Mouse (Mus musculus) CH12.LX (cell line): ENCODE data around the gene Morf4l1. TPM values are rescaled to one million over a fixed set of nuclear protein-coding genes. Genes with fewer than 3 reads are reported as not detected.

Source experiments
- DNase-seq: peaks from one replicate; pipeline ENCODE4 v3.0.0-alpha.2; 2013; ENCODE audit errors: extremely low read depth
- H3K27ac ChIP-seq: 2 replicates; pipeline ENCODE4 v1.5.1; 2012; ENCODE audit warnings: low read depth, mild to moderate bottlenecking, control low read depth, moderate library complexity; ENCODE audit not compliant: insufficient read depth
- H3K27me3 ChIP-seq: replicated peaks from 2 replicates; pipeline ENCODE3; 2012; ENCODE audit warnings: inconsistent platforms
- H3K36me3 ChIP-seq, 2 experiments: replicated peaks in 1 of 2; 2 replicates each; pipeline versions ENCODE3 to v1.6.1; 2012; ENCODE audit warnings: inconsistent platforms in 1 of 2, low read length in 1 of 2, mild to moderate bottlenecking in 1 of 2, mixed read lengths in 1 of 2, moderate library complexity in 1 of 2; ENCODE audit not compliant: control insufficient read depth in 1 of 2, insufficient read depth in 1 of 2
- H3K4me1 ChIP-seq, 2 experiments: 2 replicates each; pipeline ENCODE4 v1.6.1; 2012; ENCODE audit warnings: inconsistent platforms in 1 of 2, moderate library complexity in 1 of 2; ENCODE audit not compliant: insufficient read depth in 2 of 2, control insufficient read depth in 1 of 2
- H3K4me2 ChIP-seq: 2 replicates; pipeline ENCODE4 v1.6.1; 2012; ENCODE audit warnings: low read depth, mild to moderate bottlenecking, control low read depth; ENCODE audit not compliant: poor library complexity, insufficient read depth, severe bottlenecking
- H3K4me3 ChIP-seq, 3 experiments: fragments of 150-350 bp in 1 of 3; sonication (generic) in 1 of 3; replicated peaks in 1 of 3; 2 replicates each; pipeline versions ENCODE3 to v1.5.1; 2011 to 2012; ENCODE audit warnings: low read depth in 2 of 3, low read length in 2 of 3, mild to moderate bottlenecking in 2 of 3, moderate library complexity in 2 of 3, control low read depth in 1 of 3, improper control_type of control experiment in 1 of 3, inconsistent platforms in 1 of 3, mixed read lengths in 1 of 3; ENCODE audit not compliant: poor library complexity in 1 of 3
- H3K79me2 ChIP-seq: replicated peaks from 2 replicates; pipeline ENCODE4 v1.6.1; 2012; ENCODE audit warnings: mild to moderate bottlenecking, moderate library complexity; ENCODE audit not compliant: control insufficient read depth, poor library complexity, insufficient read depth, severe bottlenecking; ENCODE audit errors: extremely low read depth
- H3K9ac ChIP-seq: 2 replicates; pipeline ENCODE4 v1.6.1; 2012; ENCODE audit warnings: low read depth, mild to moderate bottlenecking, control low read depth, moderate library complexity; ENCODE audit not compliant: insufficient read depth
- H3K9me3 ChIP-seq: replicated peaks from 2 replicates; pipeline ENCODE3; 2012; ENCODE audit warnings: low read length, inconsistent platforms, mixed read lengths
- CHD1 ChIP-seq: IDR thresholded peaks from 2 replicates; pipeline ENCODE4 v1.6.1; 2012; ENCODE audit warnings: low read depth, low read length, improper control_type of control experiment, inconsistent platforms
- CTCF ChIP-seq, 2 experiments: IDR thresholded peaks in 1 of 2; conservative IDR thresholded peaks in 1 of 2; 2 replicates each; pipeline ENCODE4 v1.5.1; 2011 to 2012; ENCODE audit warnings: low read depth in 2 of 2, low read length in 2 of 2, improper control_type of control experiment in 1 of 2, inconsistent platforms in 1 of 2, mild to moderate bottlenecking in 1 of 2, moderate library complexity in 1 of 2
- ELF1 ChIP-seq: IDR thresholded peaks from 2 replicates; pipeline ENCODE4 v1.6.1; 2014; ENCODE audit warnings: low read depth, mild to moderate bottlenecking, inconsistent platforms, low read length, improper control_type of control experiment
- EP300 ChIP-seq: IDR thresholded peaks from 2 replicates; pipeline ENCODE4 v1.6.1; 2011; ENCODE audit warnings: low read length, improper control_type of control experiment
- ETS1 ChIP-seq: conservative IDR thresholded peaks from 2 replicates; pipeline ENCODE4 v1.6.1; 2012; ENCODE audit warnings: low read depth, mild to moderate bottlenecking, inconsistent platforms, low read length, improper control_type of control experiment, moderate library complexity
- GABPA ChIP-seq: IDR thresholded peaks from 2 replicates; pipeline ENCODE4 v1.6.1; 2012; ENCODE audit warnings: low read depth, low read length, improper control_type of control experiment, inconsistent platforms; ENCODE audit not compliant: insufficient replicate concordance
- HCFC1 ChIP-seq: IDR thresholded peaks from 2 replicates; pipeline ENCODE4 v1.6.1; 2012; ENCODE audit warnings: low read depth, mild to moderate bottlenecking, inconsistent platforms, low read length, improper control_type of control experiment
- IRF4 ChIP-seq: IDR thresholded peaks from 2 replicates; pipeline ENCODE4 v1.6.1; 2014; ENCODE audit warnings: low read depth, mild to moderate bottlenecking, inconsistent platforms, low read length, improper control_type of control experiment
- JUN ChIP-seq: IDR thresholded peaks from 2 replicates; pipeline ENCODE4 v1.6.1; 2011; ENCODE audit warnings: low read depth, mild to moderate bottlenecking, low read length, improper control_type of control experiment, moderate library complexity; ENCODE audit not compliant: insufficient read depth
- JUND ChIP-seq: conservative IDR thresholded peaks from 2 replicates; pipeline ENCODE4 v1.6.1; 2011; ENCODE audit warnings: low read depth, low read length, improper control_type of control experiment
- KAT2A ChIP-seq: IDR thresholded peaks from 2 replicates; pipeline ENCODE4 v1.6.1; 2012; ENCODE audit warnings: low read length, improper control_type of control experiment, inconsistent platforms; ENCODE audit not compliant: insufficient replicate concordance
- MAFK ChIP-seq: IDR thresholded peaks from 2 replicates; pipeline ENCODE4 v1.6.1; 2011; ENCODE audit warnings: low read length, improper control_type of control experiment; ENCODE audit not compliant: insufficient replicate concordance
- MAX ChIP-seq: IDR thresholded peaks from 2 replicates; pipeline ENCODE4 v1.6.1; 2011; ENCODE audit warnings: low read length, improper control_type of control experiment
- MAZ ChIP-seq: IDR thresholded peaks from 2 replicates; pipeline ENCODE4 v1.6.1; 2012; ENCODE audit warnings: low read depth, mild to moderate bottlenecking, inconsistent platforms, low read length, improper control_type of control experiment, moderate library complexity
- MEF2A ChIP-seq: IDR thresholded peaks from 2 replicates; pipeline ENCODE4 v1.6.1; 2014; ENCODE audit warnings: low read depth, mild to moderate bottlenecking, inconsistent platforms, low read length, improper control_type of control experiment, borderline replicate concordance
- NRF1 ChIP-seq: IDR thresholded peaks from 2 replicates; pipeline ENCODE4 v1.6.1; 2014; ENCODE audit warnings: low read depth, mild to moderate bottlenecking, inconsistent platforms, low read length, improper control_type of control experiment, moderate library complexity
- PAX5 ChIP-seq: IDR thresholded peaks from 2 replicates; pipeline ENCODE4 v1.6.1; 2012; ENCODE audit warnings: low read length, inconsistent platforms, mixed read lengths
- POLR2A ChIP-seq: IDR thresholded peaks from 2 replicates; pipeline ENCODE4 v1.6.1; 2011; ENCODE audit warnings: low read depth, mild to moderate bottlenecking, improper control_type of control experiment, low read length
- RAD21 ChIP-seq: IDR thresholded peaks from 2 replicates; pipeline ENCODE4 v1.6.1; 2011; ENCODE audit warnings: low read depth, mild to moderate bottlenecking, low read length, improper control_type of control experiment, moderate library complexity
- RCOR1 ChIP-seq: conservative IDR thresholded peaks from 2 replicates; pipeline ENCODE4 v1.6.1; 2012; ENCODE audit warnings: low read depth, mild to moderate bottlenecking, inconsistent platforms, low read length, improper control_type of control experiment
- SIN3A ChIP-seq: IDR thresholded peaks from 2 replicates; pipeline ENCODE4 v1.6.1; 2012; ENCODE audit warnings: low read length, improper control_type of control experiment, inconsistent platforms
- SMC3 ChIP-seq: IDR thresholded peaks from 2 replicates; pipeline ENCODE4 v1.6.1; 2011; ENCODE audit warnings: low read depth, low read length, improper control_type of control experiment
- TBP ChIP-seq: conservative IDR thresholded peaks from 2 replicates; pipeline ENCODE4 v1.6.1; 2011; ENCODE audit warnings: low read depth, low read length, improper control_type of control experiment
- TCF12 ChIP-seq: IDR thresholded peaks from 2 replicates; pipeline ENCODE4 v1.6.1; 2014; ENCODE audit warnings: low read depth, mild to moderate bottlenecking, inconsistent platforms, low read length, improper control_type of control experiment
- UBTF ChIP-seq: IDR thresholded peaks from 2 replicates; pipeline ENCODE4 v1.6.1; 2012; ENCODE audit warnings: low read depth, mild to moderate bottlenecking, inconsistent platforms, low read length, improper control_type of control experiment, moderate library complexity
- USF1 ChIP-seq: IDR thresholded peaks from 2 replicates; pipeline ENCODE4 v1.6.1; 2014; ENCODE audit warnings: low read depth, mild to moderate bottlenecking, inconsistent platforms, low read length, improper control_type of control experiment
- USF2 ChIP-seq: conservative IDR thresholded peaks from 2 replicates; pipeline ENCODE4 v1.6.1; 2011; ENCODE audit warnings: low read depth, low read length, improper control_type of control experiment
- ZC3H11A ChIP-seq: IDR thresholded peaks from 2 replicates; pipeline ENCODE4 v1.6.1; 2012; ENCODE audit warnings: low read depth, mild to moderate bottlenecking, inconsistent platforms, low read length, improper control_type of control experiment
- ZKSCAN1 ChIP-seq: IDR thresholded peaks from 2 replicates; pipeline ENCODE4 v1.6.1; 2012; ENCODE audit warnings: low read depth, inconsistent platforms, low read length, improper control_type of control experiment, borderline replicate concordance
- ZNF384 ChIP-seq: IDR thresholded peaks from 2 replicates; pipeline ENCODE4 v1.6.1; 2012; ENCODE audit warnings: low read depth, low read length, improper control_type of control experiment, inconsistent platforms
- dilution Hi-C: fragments of 300-500 bp; cut with MboI; formaldehyde crosslinking; loops from 2 replicates; pipeline ENCODE4 v1.14.3; 2020; ENCODE audit warnings: low sequenced_read_pairs; ENCODE audit not compliant: extremely low pct_unique_long_range_greater_than_20kb, extremely low pct_ligation_motif_present
- in situ Hi-C: fragments of 300-500 bp; cut with MboI; formaldehyde crosslinking; loops from 3 replicates; pipeline ENCODE4 v1.14.3; 2019; ENCODE audit warnings: low sequenced_read_pairs, low pct_ligation_motif_present, low pct_unique_long_range_greater_than_20kb, mixed read lengths
- polyA plus RNA-seq: library from polyadenylated mRNA; unstranded; fragments of >175 nt; gene quantifications from 2 replicates; pipeline ENCODE4 v1.2.1, GENCODE M21; 2012; ENCODE audit warnings: low read depth; ENCODE audit not compliant: insufficient read length
- total RNA-seq, 2 experiments: library from RNA; depleted of rRNA; stranded (reverse); fragments of 300-350 nt in 1 of 2; fragments of >200 nt in 1 of 2; gene quantifications; 2 replicates each; pipeline ENCODE4 v1.2.3; 2012 to 2014

Gene Morf4l1
- total and polyA plus RNA-seq, 3 experiments, result 127 to 233 (median 225) TPM

DNA sequence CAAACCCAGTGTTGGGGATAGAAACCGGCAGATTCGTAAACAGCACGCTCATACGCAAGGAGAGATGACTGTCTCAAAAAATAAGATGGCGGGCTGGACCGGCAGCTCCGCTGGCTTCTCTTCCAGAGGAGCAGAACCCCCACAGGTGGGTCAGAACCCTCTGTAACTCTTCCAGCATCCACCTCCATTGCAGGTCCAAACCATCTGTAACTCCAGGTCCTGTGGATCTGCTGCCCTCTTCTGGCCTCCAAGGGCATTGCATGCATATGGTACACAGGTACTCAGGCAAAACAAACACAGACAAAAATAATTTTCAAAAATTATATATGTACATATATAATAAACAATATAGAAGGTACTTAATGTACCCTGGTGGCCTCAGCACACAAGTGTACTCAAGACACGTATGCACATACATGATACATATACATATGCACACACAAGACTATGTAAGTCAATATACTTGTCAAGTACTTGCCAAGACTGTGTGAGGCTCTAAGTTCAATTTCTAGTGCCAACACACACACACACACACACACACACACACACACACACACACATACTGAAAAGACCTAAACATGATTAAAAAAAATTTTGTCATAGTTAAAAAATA is 37.6 kb downstream of the Morf4l1 start:
- TF ChIP-seq USF1 (no peak), HCFC1 (no peak), ETS1 (no peak), ELF1 (no peak), UBTF (no peak), MAZ (no peak), RCOR1 (no peak), GABPA (no peak), SMC3 (peak; percentile 88), MAFK (no peak), EP300 (no peak), ZNF384 (peak; percentile 70), NRF1 (no peak), KAT2A (no peak), SIN3A (no peak), TBP (no peak), MEF2A (no peak), JUN (no peak), MAX (no peak), IRF4 (no peak), ZKSCAN1 (no peak), TCF12 (no peak), RAD21 (peak; percentile 91), CHD1 (no peak), POLR2A (no peak), CTCF (conservative IDR thresholded peaks at IDR 0.05 in 1 of 2, IDR thresholded peaks at IDR 0.05 in 1 of 2; ENCODE audit: low read depth in 2 of 2, low read length in 2 of 2) (peak; percentile 91 to 93), JUND (no peak), USF2 (no peak), PAX5 (no peak), ZC3H11A (peak; percentile 92)
- TF ChIP-seq, all 38 proteins: peak for 5
- Histone ChIP-seq H3K9ac (no peak overlapping the region), H3K4me2 (no peak overlapping the region), H3K27me3 (no peaks in the 10 kb centered on the region), H3K27ac (no peak overlapping the region), H3K4me1 (peaks cover 0 to 9% of the 10 kb centered on the region in 2 experiments; a peak in 2 of 4 replicates), H3K36me3 (peaks cover 34 to 45% of the 10 kb centered on the region in 2 experiments), H3K4me3 (no peak overlapping the region), H3K9me3 (no peaks in the 10 kb centered on the region), H3K79me2 (no peaks in the 10 kb centered on the region)
- dilution Hi-C loops (no loop called here), in situ Hi-C loops (no loop called here)
- DNase-seq, result peak; percentile 79
